Mouse (Mus musculus): ENCODE data around the gene Crybb1. TPM values are rescaled to one million over a fixed set of nuclear protein-coding genes. Genes with fewer than 3 reads are reported as not detected.

The Crybb1 gene
- total RNA-seq (2017): not detected in 2 replicates

DNA sequence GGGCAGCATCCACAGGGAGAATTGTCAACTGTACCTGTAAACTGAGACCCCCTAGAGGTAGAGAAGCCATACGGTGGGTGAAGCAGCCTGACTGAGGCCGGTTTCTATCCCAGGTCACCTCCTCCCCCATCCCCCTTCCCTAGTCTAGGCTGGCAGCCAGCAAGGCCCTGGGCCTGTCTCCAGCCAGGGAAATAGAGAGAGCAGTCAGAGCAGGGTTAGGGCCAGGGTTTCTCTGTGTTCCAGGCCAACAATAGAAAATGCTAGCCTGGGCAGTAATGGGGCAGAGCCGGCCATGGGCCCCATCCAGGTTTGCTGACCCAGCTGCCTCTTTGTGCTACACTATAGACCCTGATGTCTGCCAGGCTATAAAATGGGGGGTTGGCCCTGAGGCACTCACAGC, at the start of gene Crybb1:
Crybb1 (plus strand) TSS at position 390 of the 400 bp plus-strand sequence.
- ATAC-seq (replicated peaks in 1 of 2; ENCODE audit: insufficient read depth in 1 of 2, low FRiP score in 2 of 2, low TSS enrichment in 1 of 2, low read depth in 1 of 2, poor library complexity in 2 of 2, severe bottlenecking in 2 of 2): no peak

DNA sequence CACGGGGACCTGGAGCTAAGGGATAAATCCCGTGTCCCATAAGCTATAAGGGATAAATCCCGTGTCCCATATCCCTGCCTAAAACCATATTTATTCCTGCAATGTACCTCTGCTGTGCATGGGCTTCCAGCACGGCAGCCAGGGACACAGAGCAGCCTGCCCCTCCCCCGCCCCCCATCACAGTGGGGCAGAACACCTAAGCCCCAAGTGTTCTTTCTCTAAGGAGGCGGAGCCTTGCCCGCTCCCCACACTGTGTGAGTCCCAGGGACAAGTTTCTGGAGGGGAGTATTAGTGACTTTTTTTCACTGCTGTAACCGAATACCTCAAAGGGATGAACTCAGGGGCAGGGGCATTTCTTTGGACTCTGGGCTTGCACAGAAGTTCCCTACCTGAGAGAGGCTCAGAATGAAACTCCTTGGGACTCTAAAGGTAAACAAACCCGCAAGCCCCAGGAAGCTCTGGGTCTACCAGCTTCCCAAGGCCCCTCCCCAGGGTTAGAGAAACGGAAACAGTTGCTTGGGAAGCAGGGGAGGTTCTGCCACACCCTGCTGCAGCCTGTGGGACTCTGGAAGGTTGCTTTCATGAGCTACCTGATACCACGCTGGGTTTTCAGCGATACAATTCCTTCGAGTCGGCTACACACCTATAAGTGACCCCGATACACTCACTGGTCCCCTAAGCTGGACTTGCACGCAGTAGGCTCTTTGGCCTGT, 48.9 kb upstream of the Crybb1 start:
- ATAC-seq (replicated peaks in 1 of 2; ENCODE audit: insufficient read depth in 1 of 2, low FRiP score in 2 of 2, low TSS enrichment in 1 of 2, low read depth in 1 of 2, poor library complexity in 2 of 2, severe bottlenecking in 2 of 2): no peak

GRCm38 (mm10) chr5:112208321-112208720, 47.3 kb upstream of the Crybb1 start:
- no peak for ATAC-seq (replicated peaks in 1 of 2; ENCODE audit: insufficient read depth in 1 of 2, low FRiP score in 2 of 2, low TSS enrichment in 1 of 2, low read depth in 1 of 2, poor library complexity in 2 of 2, severe bottlenecking in 2 of 2)

- peak; percentile 59 to 60; a peak in 2 of 4 replicates for ATAC-seq (replicated peaks in 1 of 2; ENCODE audit: insufficient read depth in 1 of 2, low FRiP score in 2 of 2, low TSS enrichment in 1 of 2, low read depth in 1 of 2, poor library complexity in 2 of 2, severe bottlenecking in 2 of 2)
These were observed 45.5 kb upstream of the Crybb1 start for GRCm38 (mm10) chr5:112210104-112210503.

GRCm38 (mm10) chr5:112211911-112212310, 43.7 kb upstream of the Crybb1 start:
- ATAC-seq (replicated peaks in 1 of 2; ENCODE audit: insufficient read depth in 1 of 2, low FRiP score in 2 of 2, low TSS enrichment in 1 of 2, low read depth in 1 of 2, poor library complexity in 2 of 2, severe bottlenecking in 2 of 2): no peak

GRCm38 (mm10) chr5:112212711-112213264, 42.8 kb upstream of the Crybb1 start:
- no peak for ATAC-seq (replicated peaks in 1 of 2; ENCODE audit: insufficient read depth in 1 of 2, low FRiP score in 2 of 2, low TSS enrichment in 1 of 2, low read depth in 1 of 2, poor library complexity in 2 of 2, severe bottlenecking in 2 of 2)

DNA sequence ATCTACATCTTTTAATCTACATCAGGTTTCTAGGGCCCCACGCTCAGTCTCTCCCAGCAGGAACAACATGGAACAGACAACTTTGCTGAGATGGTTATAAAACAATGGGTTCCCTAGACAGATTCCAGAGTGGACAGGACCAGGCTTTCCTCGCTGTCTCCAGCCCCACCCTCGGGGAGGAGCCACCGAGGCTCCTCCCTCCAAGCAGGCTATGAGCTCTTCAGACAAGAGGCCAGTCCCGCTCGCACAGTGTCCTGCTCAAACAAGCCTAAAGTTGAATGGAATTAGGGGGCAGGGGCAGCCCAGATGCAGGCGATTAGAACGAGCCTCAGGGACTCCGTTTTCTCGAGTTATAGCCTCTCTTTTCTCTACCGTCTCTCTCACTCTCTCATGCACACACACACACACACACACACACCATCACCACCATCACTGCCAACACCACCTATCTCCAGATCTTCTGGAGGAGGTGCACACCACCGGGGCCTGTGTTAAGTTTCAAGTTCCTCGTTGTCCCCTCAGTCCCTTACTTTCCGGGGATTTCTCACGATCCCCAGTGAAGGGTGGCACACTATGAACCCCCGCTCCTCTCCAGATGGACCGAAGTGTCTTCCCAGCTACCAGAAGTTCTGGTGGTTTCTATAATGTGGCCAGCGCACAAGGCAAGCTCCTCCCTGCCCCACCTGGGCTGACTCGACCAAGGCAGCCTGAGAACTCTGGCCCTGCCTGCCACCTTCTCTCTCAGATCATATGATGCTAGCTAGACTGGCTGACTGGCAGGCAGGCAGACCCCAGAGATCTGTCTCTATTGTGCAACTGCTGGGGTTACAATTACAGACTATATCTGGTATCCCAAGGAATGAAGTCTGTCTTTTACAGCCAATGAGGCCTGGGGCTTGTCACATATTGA, 42.0 kb upstream of the Crybb1 start:
- ATAC-seq (replicated peaks in 1 of 2; ENCODE audit: insufficient read depth in 1 of 2, low FRiP score in 2 of 2, low TSS enrichment in 1 of 2, low read depth in 1 of 2, poor library complexity in 2 of 2, severe bottlenecking in 2 of 2): no peak

DNA sequence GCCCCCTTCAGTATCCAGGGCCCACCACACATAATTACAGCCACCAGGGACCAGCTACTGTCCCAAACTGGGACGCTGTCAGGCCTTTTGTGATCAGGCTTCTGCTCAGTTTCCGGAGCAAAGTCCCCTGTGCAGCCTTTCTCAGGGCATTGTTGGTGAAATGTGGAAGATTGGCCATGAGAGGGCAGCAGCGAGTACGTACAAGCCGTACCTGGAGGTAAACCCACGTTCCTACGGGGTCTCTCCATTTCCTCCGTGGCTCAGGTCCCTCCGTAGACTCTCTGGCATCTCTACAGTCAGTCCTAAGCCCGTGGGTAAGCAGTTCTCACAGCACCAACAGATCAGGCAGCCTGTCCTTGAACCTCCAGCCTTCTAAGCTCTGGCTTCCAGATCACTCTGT, 41.2 kb upstream of the Crybb1 start:
- ATAC-seq (replicated peaks in 1 of 2; ENCODE audit: insufficient read depth in 1 of 2, low FRiP score in 2 of 2, low TSS enrichment in 1 of 2, low read depth in 1 of 2, poor library complexity in 2 of 2, severe bottlenecking in 2 of 2): peak; percentile 50 to 59; a peak in 2 of 4 replicates

DNA sequence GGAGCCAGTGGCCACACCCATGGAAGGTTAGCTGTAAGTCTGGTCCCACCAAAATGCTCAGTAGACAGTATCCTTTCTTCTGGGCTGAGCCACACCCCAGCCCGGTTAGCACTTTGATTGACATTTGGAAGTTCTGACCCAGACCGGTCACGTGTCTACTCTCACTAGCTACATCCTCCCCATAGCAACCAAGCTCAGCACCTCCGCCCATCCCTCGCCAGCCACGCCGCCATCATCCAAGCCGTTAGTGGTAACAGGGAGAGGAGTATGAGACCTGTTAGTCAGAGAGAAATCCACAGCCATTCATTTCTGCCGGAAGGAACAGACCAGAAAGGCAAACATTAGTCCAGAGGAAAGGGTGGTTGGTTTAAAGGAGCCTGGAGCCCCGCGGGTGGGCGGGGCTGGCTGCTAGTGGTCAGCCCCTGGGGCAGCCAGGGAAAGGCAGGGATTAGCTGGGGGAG, 40.3 kb upstream of the Crybb1 start:
- ATAC-seq (replicated peaks in 1 of 2; ENCODE audit: insufficient read depth in 1 of 2, low FRiP score in 2 of 2, low TSS enrichment in 1 of 2, low read depth in 1 of 2, poor library complexity in 2 of 2, severe bottlenecking in 2 of 2): no peak

- ATAC-seq (replicated peaks in 1 of 2; ENCODE audit: insufficient read depth in 1 of 2, low FRiP score in 2 of 2, low TSS enrichment in 1 of 2, low read depth in 1 of 2, poor library complexity in 2 of 2, severe bottlenecking in 2 of 2): no peak
These were observed 39.8 kb upstream of the Crybb1 start for GRCm38 (mm10) chr5:112215801-112216251.

DNA sequence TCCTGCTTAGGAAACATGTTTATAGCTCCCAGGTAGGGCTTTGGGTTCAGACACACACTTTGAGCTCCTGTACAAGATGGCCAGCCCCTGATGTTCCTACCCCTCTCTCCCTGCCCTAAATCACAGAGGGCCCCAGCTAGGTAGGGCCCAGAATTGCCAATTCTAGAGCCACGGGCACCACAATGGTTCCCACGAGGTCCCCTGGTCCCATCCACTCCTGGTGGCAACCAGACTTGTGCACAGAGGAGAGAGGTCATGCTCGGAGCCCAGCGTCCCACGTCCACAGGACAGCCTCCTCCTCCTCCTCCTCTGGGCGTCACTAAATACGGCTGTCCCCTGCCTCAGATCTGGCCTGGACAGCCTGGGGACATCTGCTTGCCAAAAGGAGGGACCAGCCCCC, 39.3 kb upstream of the Crybb1 start:
- no peak for ATAC-seq (replicated peaks in 1 of 2; ENCODE audit: insufficient read depth in 1 of 2, low FRiP score in 2 of 2, low TSS enrichment in 1 of 2, low read depth in 1 of 2, poor library complexity in 2 of 2, severe bottlenecking in 2 of 2)

GRCm38 (mm10) chr5:112217031-112217430, 38.6 kb upstream of the Crybb1 start:
- no peak for ATAC-seq (replicated peaks in 1 of 2; ENCODE audit: insufficient read depth in 1 of 2, low FRiP score in 2 of 2, low TSS enrichment in 1 of 2, low read depth in 1 of 2, poor library complexity in 2 of 2, severe bottlenecking in 2 of 2)

DNA sequence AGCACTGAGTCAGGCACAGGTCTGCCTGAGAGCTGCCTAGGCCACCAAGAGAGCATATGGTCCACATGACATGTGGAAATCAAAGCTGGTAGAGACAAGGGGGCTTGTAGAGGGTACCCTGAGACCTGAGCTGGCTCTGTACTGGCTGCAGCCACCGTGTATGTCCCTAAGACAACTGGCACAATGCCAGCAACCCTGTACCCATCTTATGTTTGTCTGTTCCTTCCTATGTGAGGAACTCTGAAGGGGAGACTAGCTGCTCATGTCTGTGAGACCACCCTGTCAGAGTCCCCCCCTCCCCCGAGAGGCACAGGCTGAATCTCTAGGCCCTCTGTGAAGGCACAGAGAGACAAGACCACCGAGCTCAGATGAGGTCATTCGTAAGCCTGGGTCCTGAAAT, 36.9 kb upstream of the Crybb1 start:
- ATAC-seq (replicated peaks in 1 of 2; ENCODE audit: insufficient read depth in 1 of 2, low FRiP score in 2 of 2, low TSS enrichment in 1 of 2, low read depth in 1 of 2, poor library complexity in 2 of 2, severe bottlenecking in 2 of 2): no peak

DNA sequence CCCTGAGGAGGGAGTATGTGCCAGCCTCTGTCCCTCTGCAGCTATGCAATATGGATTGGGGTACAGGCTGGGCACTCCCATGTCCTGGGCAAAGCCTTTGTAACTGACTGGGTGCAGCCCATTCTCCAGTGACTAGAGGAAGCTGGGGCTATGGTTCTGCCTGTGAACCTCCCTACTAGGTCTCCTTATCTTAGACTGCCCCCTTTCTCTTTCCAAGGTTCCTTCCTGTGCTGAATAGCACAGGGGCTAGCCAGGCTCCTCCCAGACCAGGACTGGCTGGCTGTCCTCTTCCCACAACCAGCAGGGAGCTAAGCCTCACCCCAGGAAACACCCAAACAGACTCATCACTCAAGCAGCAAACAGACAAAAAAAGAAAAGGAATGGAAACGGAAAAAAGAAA, 36.2 kb upstream of the Crybb1 start:
- peak; percentile 27 to 47; a peak in 1 of 4 replicates for ATAC-seq (replicated peaks in 1 of 2; ENCODE audit: insufficient read depth in 1 of 2, low FRiP score in 2 of 2, low TSS enrichment in 1 of 2, low read depth in 1 of 2, poor library complexity in 2 of 2, severe bottlenecking in 2 of 2)

DNA sequence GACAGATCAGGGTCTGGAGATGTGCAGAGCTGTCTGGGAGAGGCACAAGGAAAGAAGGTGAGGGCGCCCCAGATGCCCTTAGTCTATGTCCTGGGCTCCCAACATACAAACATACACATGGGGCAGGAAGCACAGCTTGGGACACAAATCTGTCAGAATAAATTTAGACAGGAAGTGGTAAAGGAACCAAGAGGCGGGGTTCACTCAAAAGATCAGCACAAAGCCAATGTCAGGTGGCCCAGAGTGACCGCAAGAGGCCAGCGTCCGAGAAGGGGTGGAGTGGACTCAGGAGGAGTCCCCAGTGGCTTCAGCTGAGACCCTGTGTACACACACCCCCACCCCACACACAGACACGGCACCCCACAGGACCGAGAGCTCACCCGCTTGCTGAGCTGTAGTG, 35.4 kb upstream of the Crybb1 start:
- peak; percentile 44 to 55; a peak in 3 of 4 replicates for ATAC-seq (replicated peaks in 1 of 2; ENCODE audit: insufficient read depth in 1 of 2, low FRiP score in 2 of 2, low TSS enrichment in 1 of 2, low read depth in 1 of 2, poor library complexity in 2 of 2, severe bottlenecking in 2 of 2)

DNA sequence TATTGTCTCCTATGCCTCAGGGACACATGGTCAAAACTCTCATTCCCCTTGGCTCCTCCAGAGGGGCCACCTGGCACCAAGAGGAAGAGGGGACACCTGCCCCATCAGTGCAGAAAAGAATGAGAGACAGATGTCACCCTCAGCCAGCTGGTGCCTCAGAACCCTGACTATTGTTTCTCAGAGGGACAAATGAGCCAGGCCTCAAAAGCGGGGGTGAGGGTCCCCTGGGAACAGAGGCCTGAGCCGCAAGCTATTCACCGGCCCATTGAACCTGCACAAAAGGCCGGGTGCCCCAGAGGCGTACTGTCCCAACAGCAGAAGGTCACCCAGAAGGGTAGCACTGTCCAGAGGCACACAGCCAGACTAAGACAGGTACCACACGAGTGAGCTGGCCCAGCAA, 30.0 kb upstream of the Crybb1 start:
- ATAC-seq (replicated peaks in 1 of 2; ENCODE audit: insufficient read depth in 1 of 2, low FRiP score in 2 of 2, low TSS enrichment in 1 of 2, low read depth in 1 of 2, poor library complexity in 2 of 2, severe bottlenecking in 2 of 2): no peak

DNA sequence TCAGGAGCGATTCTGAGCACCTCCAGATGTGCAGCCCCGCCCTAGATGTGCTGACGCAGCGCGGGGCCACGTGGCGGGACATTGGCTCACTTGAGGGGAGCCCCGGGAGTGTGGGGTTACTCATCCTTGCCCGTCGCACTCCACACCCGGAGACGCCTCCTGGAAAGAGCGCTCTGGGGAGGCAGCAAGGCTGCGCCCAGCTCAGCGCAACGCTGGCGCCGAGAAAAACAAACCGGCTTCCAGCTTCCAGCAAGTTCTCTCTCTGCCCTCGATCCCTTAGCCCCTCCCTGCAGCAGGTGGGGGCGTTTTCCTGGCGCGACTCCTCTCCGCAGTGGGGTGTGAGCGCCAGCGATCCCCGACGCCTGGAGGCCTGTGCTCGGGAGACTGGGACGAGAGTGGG, 28.3 kb upstream of the Crybb1 start:
- ATAC-seq (replicated peaks in 1 of 2; ENCODE audit: insufficient read depth in 1 of 2, low FRiP score in 2 of 2, low TSS enrichment in 1 of 2, low read depth in 1 of 2, poor library complexity in 2 of 2, severe bottlenecking in 2 of 2): 0 out of 4 replicates have a peak, but pooled peaks of 1 of the 2 experiments have one; percentile 13

DNA sequence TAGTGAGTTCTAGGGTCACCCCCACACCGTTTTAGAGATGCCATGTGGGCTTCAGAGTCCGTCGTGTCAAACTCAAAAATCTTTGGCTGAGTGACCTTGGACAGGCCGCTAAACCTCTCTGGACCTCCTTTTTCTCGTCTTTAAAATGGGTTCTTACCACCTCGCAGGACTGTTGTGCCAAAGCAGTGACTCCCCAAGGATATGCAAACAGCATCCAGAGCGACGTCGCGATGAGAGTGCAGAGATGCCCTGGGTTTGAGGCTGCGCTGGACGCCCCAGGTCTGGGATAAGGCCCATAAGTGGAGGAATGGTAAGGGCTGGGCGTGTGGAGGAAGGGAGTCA, 27.7 kb upstream of the Crybb1 start:
- ATAC-seq (replicated peaks in 1 of 2; ENCODE audit: insufficient read depth in 1 of 2, low FRiP score in 2 of 2, low TSS enrichment in 1 of 2, low read depth in 1 of 2, poor library complexity in 2 of 2, severe bottlenecking in 2 of 2): no peak

Data from hematopoietic stem cell, adult 5-6 weeks (primary cell).